Mouse (Mus musculus): ENCODE data around the gene 4931400O07Rik. TPM values are rescaled to one million over a fixed set of nuclear protein-coding genes. Genes with fewer than 3 reads are reported as not detected.

4931400O07Rik gene
- polyA plus RNA-seq (2012; rRNA removed) = not detected in 2 replicates

GRCm38 (mm10) chrX:62467691-62468090, at the start of gene 4931400O07Rik:
4931400O07Rik (plus strand) TSS chrX:62467991.

Other genes starting within 250 kb of the 4931400O07Rik start
- gene 4933402E13Rik, start 184.5 kb upstream of the 4931400O07Rik start, polyA plus RNA-seq (2012; rRNA removed) = not detected in 2 replicates